Mouse (Mus musculus): ENCODE measurements around the gene Bsdc1. TPM values are rescaled to one million over a fixed set of nuclear protein-coding genes. Genes with fewer than 3 reads are reported as not detected.

Bsdc1 gene
- 35.4 and 38.1 TPM in 2 replicates for polyA plus RNA-seq (2014; fragmentation: Nextera tagmentation; extraction: Ambion mirVana)

DNA sequence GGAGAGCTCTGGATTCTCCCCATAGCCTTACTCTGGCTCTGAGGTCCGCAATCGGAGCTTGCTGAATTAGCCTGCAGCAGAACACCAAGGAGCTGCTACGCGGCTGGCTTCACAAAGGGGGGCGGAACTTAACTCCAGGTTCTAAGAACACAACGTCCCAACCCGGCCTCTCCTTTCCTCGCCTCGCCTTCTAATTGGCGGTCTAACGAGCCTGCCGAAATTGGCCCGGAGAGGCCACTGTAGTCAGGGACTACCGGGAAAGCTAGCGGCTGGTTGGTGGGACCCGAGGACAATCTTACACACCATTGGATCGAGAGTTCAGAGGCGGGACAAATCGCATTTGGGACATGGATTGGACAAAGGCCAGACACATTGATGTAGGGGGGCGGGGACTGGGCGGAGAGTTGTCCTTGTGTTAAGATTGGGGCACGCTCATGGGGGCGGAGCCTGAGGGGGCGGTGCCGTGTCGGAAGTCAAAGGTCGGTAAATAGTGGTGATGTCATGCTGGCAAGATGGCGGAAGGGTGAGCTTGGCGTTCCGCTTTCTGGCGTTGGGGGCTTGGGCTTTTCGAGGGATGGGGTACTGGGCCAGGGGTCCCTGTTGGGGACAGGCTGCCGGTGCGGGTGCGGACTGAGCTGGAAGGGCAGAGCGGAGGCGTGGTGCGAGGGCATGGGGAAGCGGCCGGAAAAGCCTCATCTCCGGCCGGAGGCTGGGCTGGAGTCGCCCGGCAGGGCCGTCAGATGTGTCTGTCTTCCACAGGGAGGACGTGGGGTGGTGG lies at the start of gene Bsdc1:
Gene Bsdc1 (plus strand): TSS at position 399 of the 778 bp plus-strand sequence.
- WGBS = under 1% methylated on average over 46 of the region's 46 CpGs
- H3K9ac ChIP-seq (ENCODE audit: low read length) = peak within 1 kb of the TSS; percentile 81

DNA sequence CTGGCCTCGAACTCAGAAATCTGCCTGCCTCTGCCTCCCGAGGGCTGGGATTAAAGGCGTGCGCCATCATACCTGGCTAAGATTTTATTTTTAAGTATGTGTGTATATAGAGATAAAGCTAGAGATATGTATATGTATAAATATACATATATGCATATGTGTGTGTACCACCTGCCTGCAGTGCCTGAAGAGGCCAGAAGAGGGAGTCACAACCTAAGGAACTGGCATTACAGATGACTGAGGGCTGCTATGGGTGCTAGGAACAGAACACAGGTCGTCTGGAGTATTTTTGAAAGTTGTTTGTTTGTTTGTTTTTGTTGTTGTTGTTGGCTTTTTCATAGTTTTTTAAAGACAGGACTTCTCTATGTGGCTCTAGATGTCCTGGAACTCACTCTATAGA lies 45.5 kb upstream of the Bsdc1 start:
- no peaks in the 10 kb centered on the region for H3K4me1 ChIP-seq (ENCODE audit: control insufficient read depth, insufficient read depth, low read length)
- DNase-seq (ENCODE audit: low spot score) (no peak), ATAC-seq (no peak)
- no peaks in the 10 kb centered on the region for H3K27me3 ChIP-seq (replicated peaks; ENCODE audit: control insufficient read depth, insufficient read depth, low read length)
- 93% methylated on average over 5 of the region's 5 CpGs for WGBS
- H3K9me3 ChIP-seq (replicated peaks; ENCODE audit: control insufficient read depth, low read length) = no peaks in the 10 kb centered on the region
- H3K4me2 ChIP-seq (ENCODE audit: low read length) = no peak overlapping the region
- no peak overlapping the region for H3K4me3 ChIP-seq (ENCODE audit: low read depth, low read length)
- H3K9ac ChIP-seq (ENCODE audit: low read length) = no peak overlapping the region
- H3K36me3 ChIP-seq (ENCODE audit: control insufficient read depth, insufficient read depth, low read length) = no peaks in the 10 kb centered on the region
- no peak overlapping the region for H3K27ac ChIP-seq (ENCODE audit: low read depth, low read length)

More for the DNA sequence above, at the start of gene Bsdc1:
- Histone ChIP-seq H3K4me1 (ENCODE audit: control insufficient read depth, insufficient read depth, low read length) (peaks cover 7% of the 10 kb centered on the region), H3K4me2 (ENCODE audit: low read length) (peak within 1 kb of the TSS; percentile 86), H3K9me3 (replicated peaks; ENCODE audit: control insufficient read depth, low read length) (no peaks in the 10 kb centered on the region), H3K27ac (ENCODE audit: low read depth, low read length) (peak within 1 kb of the TSS; percentile 81), H3K4me3 (ENCODE audit: low read depth, low read length) (peak within 1 kb of the TSS; percentile 87), H3K27me3 (replicated peaks; ENCODE audit: control insufficient read depth, insufficient read depth, low read length) (no peaks in the 10 kb centered on the region), H3K36me3 (ENCODE audit: control insufficient read depth, insufficient read depth, low read length) (peaks cover 22% of the 10 kb centered on the region)
- ATAC-seq = peak; percentile 99
- peak; percentile 100 for DNase-seq (ENCODE audit: low spot score)

DNA sequence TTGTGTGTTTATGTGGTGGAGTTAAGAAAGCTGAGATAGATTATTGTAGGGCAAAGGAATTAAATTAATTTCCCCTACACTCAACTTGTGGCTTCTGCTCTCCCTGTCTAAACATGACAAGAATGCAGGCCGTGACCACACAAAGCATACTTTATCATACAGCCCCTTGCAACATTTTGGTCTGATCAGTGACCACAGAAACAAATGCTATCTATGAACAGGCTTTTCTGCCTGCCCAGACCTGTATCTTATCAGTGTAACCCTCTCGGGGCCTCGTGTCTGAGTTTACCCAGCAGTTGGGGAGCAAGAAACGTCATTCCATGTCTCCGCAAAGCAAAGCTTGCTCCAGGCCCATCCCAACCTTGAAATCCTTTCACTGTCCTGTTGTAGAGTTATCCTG lies 44.9 kb upstream of the Bsdc1 start:
- Histone ChIP-seq H3K4me2 (ENCODE audit: low read length) (no peak overlapping the region), H3K4me3 (ENCODE audit: low read depth, low read length) (no peak overlapping the region), H3K9ac (ENCODE audit: low read length) (no peak overlapping the region), H3K4me1 (ENCODE audit: control insufficient read depth, insufficient read depth, low read length) (no peaks in the 10 kb centered on the region), H3K27me3 (replicated peaks; ENCODE audit: control insufficient read depth, insufficient read depth, low read length) (no peaks in the 10 kb centered on the region), H3K36me3 (ENCODE audit: control insufficient read depth, insufficient read depth, low read length) (no peaks in the 10 kb centered on the region), H3K9me3 (replicated peaks; ENCODE audit: control insufficient read depth, low read length) (no peaks in the 10 kb centered on the region), H3K27ac (ENCODE audit: low read depth, low read length) (no peak overlapping the region)
- DNase-seq (ENCODE audit: low spot score) (no peak), ATAC-seq (no peak)
- WGBS = 88% methylated on average over 5 of the region's 5 CpGs

GRCm38 (mm10) chr4:129418321-129418720 lies 43.1 kb upstream of the Bsdc1 start:
- no peak overlapping the region for H3K9ac ChIP-seq (ENCODE audit: low read length)
- DNase-seq (ENCODE audit: low spot score) (no peak), ATAC-seq (no peak)
- H3K4me1 ChIP-seq (ENCODE audit: control insufficient read depth, insufficient read depth, low read length) = no peaks in the 10 kb centered on the region
- WGBS = 78% methylated on average over 5 of the region's 5 CpGs
- no peaks in the 10 kb centered on the region for H3K27me3 ChIP-seq (replicated peaks; ENCODE audit: control insufficient read depth, insufficient read depth, low read length)
- no peak overlapping the region for H3K4me2 ChIP-seq (ENCODE audit: low read length)
- no peak overlapping the region for H3K4me3 ChIP-seq (ENCODE audit: low read depth, low read length)
- no peaks in the 10 kb centered on the region for H3K36me3 ChIP-seq (ENCODE audit: control insufficient read depth, insufficient read depth, low read length)
- H3K27ac ChIP-seq (ENCODE audit: low read depth, low read length) = no peak overlapping the region
- H3K9me3 ChIP-seq (replicated peaks; ENCODE audit: control insufficient read depth, low read length) = no peaks in the 10 kb centered on the region

DNA sequence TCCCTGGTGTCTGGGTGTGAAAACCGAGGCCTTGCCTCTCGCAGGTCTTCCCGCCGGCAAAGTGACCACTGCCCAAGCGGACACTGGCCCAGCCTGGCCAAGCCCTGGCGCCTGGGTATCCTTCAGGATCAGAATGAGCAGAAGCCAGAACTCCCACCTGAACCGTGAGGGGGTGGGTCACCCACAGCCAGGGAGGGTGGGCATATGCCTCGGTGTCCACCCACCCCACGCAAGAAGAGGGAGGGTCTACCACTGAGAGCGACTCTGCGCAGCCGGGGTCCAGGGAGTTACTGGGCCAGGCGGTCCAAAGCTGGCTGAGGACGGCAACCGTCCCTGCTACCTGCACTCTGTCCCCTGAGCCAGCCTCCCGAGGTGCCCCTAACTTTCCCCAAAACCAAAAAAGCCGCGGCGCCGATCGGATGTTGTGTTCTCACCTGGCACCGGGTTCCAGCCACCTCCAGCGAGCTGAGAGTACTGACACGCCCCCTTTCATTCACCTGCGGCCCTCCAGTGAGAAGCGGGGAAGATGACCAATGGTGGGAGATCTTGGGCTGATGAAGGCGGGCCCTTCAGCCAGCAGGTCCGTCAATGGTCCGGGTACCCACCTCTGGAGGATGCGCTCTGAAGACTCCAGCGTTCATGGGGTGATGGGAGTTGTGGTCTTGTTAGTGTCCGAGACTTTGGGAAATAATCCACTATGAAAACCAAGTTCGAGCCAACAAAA lies 20.9 kb upstream of the Bsdc1 start, which contains the start of gene Zbtb8b:
Gene Zbtb8b (minus strand): TSS at position 514 of the 724 bp plus-strand sequence.
- under 1% methylated on average over 33 of the region's 33 CpGs for WGBS
- H3K9ac ChIP-seq (ENCODE audit: low read length) = peak within 1 kb of the TSS; percentile 55
- 0 out of 2 replicates have a peak, but pooled peaks cover 3% of the 10 kb centered on the region for H3K4me1 ChIP-seq (ENCODE audit: control insufficient read depth, insufficient read depth, low read length)
- H3K27ac ChIP-seq (ENCODE audit: low read depth, low read length) = no peak within 1 kb of the TSS
- peaks cover 23% of the 10 kb centered on the region for H3K27me3 ChIP-seq (replicated peaks; ENCODE audit: control insufficient read depth, insufficient read depth, low read length)
- peak; percentile 91 for ATAC-seq
- DNase-seq (ENCODE audit: low spot score) = peak; percentile 81
- H3K36me3 ChIP-seq (ENCODE audit: control insufficient read depth, insufficient read depth, low read length) = no peaks in the 10 kb centered on the region
- peak within 1 kb of the TSS; percentile 59 for H3K4me2 ChIP-seq (ENCODE audit: low read length)
- H3K9me3 ChIP-seq (replicated peaks; ENCODE audit: control insufficient read depth, low read length) = no peaks in the 10 kb centered on the region
- H3K4me3 ChIP-seq (ENCODE audit: low read depth, low read length) = peak within 1 kb of the TSS; percentile 42

DNA sequence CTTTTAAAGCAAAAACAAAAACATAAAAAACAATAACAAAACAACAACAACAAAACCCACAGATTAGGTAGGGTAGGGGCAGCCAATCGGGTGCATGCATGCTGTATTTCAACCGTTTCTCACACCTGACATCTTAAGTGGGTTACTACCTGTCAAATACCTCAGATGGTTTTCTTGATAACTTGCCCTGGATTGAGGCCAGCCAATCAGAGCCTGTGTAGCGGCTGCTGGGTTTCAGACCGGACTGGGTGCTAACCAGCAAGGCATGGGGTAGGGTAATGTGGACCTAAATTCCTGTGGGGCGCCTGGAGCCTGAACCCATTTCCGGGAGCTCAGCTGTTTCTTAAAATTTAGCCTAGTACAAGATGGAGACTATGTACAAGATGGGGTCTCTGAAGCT lies 20.2 kb upstream of the Bsdc1 start:
- no peak overlapping the region for H3K9ac ChIP-seq (ENCODE audit: low read length)
- H3K4me3 ChIP-seq (ENCODE audit: low read depth, low read length) = peak overlapping the region; percentile 42; the same call in 1 of the 2 replicates
- 0 out of 2 replicates have a peak, but pooled peaks cover 3% of the 10 kb centered on the region for H3K4me1 ChIP-seq (ENCODE audit: control insufficient read depth, insufficient read depth, low read length)
- no peaks in the 10 kb centered on the region for H3K36me3 ChIP-seq (ENCODE audit: control insufficient read depth, insufficient read depth, low read length)
- 28% methylated on average over 6 of the region's 6 CpGs for WGBS
- H3K9me3 ChIP-seq (replicated peaks; ENCODE audit: control insufficient read depth, low read length) = no peaks in the 10 kb centered on the region
- H3K4me2 ChIP-seq (ENCODE audit: low read length) = peak overlapping the region; percentile 59
- H3K27me3 ChIP-seq (replicated peaks; ENCODE audit: control insufficient read depth, insufficient read depth, low read length) = peaks cover 23% of the 10 kb centered on the region
- ATAC-seq (no peak), DNase-seq (ENCODE audit: low spot score) (no peak)
- H3K27ac ChIP-seq (ENCODE audit: low read depth, low read length) = no peak overlapping the region

- DNase-seq (ENCODE audit: low spot score) = no peak
- H3K27me3 ChIP-seq (replicated peaks; ENCODE audit: control insufficient read depth, insufficient read depth, low read length) = no peaks in the 10 kb centered on the region; the same call in 1 of the 2 replicates
- WGBS = 86% methylated on average over 8 of the region's 8 CpGs
- no peak overlapping the region for H3K4me3 ChIP-seq (ENCODE audit: low read depth, low read length)
- H3K9me3 ChIP-seq (replicated peaks; ENCODE audit: control insufficient read depth, low read length) = no peaks in the 10 kb centered on the region
- no peak overlapping the region for H3K4me2 ChIP-seq (ENCODE audit: low read length)
- H3K4me1 ChIP-seq (ENCODE audit: control insufficient read depth, insufficient read depth, low read length) = no peaks in the 10 kb centered on the region
- no peak overlapping the region for H3K27ac ChIP-seq (ENCODE audit: low read depth, low read length)
- H3K36me3 ChIP-seq (ENCODE audit: control insufficient read depth, insufficient read depth, low read length) = no peaks in the 10 kb centered on the region
- H3K9ac ChIP-seq (ENCODE audit: low read length) = no peak overlapping the region
- ATAC-seq = no peak
These were observed 14.0 kb upstream of the Bsdc1 start for GRCm38 (mm10) chr4:129447360-129447759.

DNA sequence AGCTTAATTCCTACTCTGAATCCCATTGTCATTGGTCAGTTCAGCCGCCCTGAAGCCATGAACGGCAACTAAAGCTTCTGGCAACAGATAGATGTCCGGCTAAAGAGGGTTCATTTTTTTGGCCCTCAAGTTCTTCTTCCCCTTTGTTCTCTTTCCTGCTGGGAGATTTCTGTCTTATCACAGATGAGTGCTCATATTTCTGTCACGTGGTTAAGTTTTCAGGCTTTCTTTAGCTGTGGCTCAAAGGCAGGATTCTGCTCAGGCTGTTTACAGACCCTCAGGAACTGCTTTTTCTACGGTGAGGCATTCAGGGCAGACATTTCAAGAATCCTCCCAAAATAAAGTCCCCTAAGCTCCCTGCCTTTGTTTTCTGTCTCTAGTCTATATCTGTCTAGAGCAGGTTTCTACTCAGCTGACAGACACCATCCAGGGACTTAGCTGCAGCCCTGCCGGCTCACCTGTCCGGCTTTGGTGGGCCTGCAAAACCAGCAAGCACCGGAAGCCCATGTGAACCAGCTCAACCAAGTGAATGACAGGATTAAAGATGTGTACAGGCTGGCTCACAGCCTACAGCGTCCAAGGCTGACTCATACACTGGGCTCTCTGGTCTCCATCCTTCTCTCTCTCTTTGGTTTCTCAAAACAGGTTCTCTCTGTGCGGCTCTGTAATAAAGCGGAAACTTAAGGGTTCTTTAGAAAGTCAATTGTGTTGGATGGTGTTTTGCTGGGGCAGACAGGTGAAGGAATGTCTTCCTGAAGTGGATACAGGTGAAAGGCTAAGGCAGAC lies 13.4 kb upstream of the Bsdc1 start:
- Histone ChIP-seq H3K27ac (ENCODE audit: low read depth, low read length) (no peak overlapping the region), H3K27me3 (replicated peaks; ENCODE audit: control insufficient read depth, insufficient read depth, low read length) (no peaks in the 10 kb centered on the region; the same call in 1 of the 2 replicates), H3K9me3 (replicated peaks; ENCODE audit: control insufficient read depth, low read length) (no peaks in the 10 kb centered on the region), H3K9ac (ENCODE audit: low read length) (no peak overlapping the region), H3K4me3 (ENCODE audit: low read depth, low read length) (no peak overlapping the region), H3K4me2 (ENCODE audit: low read length) (no peak overlapping the region), H3K36me3 (ENCODE audit: control insufficient read depth, insufficient read depth, low read length) (no peaks in the 10 kb centered on the region), H3K4me1 (ENCODE audit: control insufficient read depth, insufficient read depth, low read length) (no peaks in the 10 kb centered on the region)
- WGBS = 86% methylated on average over 11 of the region's 11 CpGs
- DNase-seq (ENCODE audit: low spot score) (no peak), ATAC-seq (no peak)

Measured in forebrain, embryonic 14.5 days (tissue).